Mouse (Mus musculus) embryonic fibroblast, embryonic 13.5 days (primary cell): ENCODE measurements around the gene Hnrnpl. TPM values are rescaled to one million over a fixed set of nuclear protein-coding genes. Genes with fewer than 3 reads are reported as not detected.

Experiments used
- H3K27ac ChIP-seq: 2 replicates; pipeline ENCODE4 v1.5.1; 2012; ENCODE audit warnings: low read length, control low read depth, inconsistent platforms; ENCODE audit not compliant: insufficient read depth
- H3K4me1 ChIP-seq: 2 replicates; pipeline ENCODE4 v1.6.1; 2011; ENCODE audit warnings: low read length; ENCODE audit not compliant: control insufficient read depth, insufficient read depth
- H3K4me3 ChIP-seq: 2 replicates; pipeline ENCODE4 v1.5.1; 2011; ENCODE audit warnings: mild to moderate bottlenecking, control low read depth, low read length; ENCODE audit not compliant: insufficient read depth
- CTCF ChIP-seq: IDR thresholded peaks from 2 replicates; pipeline ENCODE4 v1.5.1; 2011; ENCODE audit warnings: mild to moderate bottlenecking, control low read depth, low read length, moderate library complexity, borderline replicate concordance; ENCODE audit not compliant: insufficient read depth
- POLR2A ChIP-seq: IDR thresholded peaks from 2 replicates; pipeline ENCODE4 v1.6.1; 2011; ENCODE audit warnings: low read depth, mild to moderate bottlenecking, control low read depth, low read length, moderate library complexity
- polyA plus RNA-seq: library from polyadenylated mRNA; stranded (reverse); fragments of >200 nt; gene quantifications from 2 replicates; pipeline ENCODE4 v1.2.4, GENCODE M21; 2011; ENCODE audit warnings: low read depth; ENCODE audit not compliant: missing spikeins, insufficient read length

The Hnrnpl gene
- polyA plus RNA-seq, 1 experiment: 496 TPM

DNA sequence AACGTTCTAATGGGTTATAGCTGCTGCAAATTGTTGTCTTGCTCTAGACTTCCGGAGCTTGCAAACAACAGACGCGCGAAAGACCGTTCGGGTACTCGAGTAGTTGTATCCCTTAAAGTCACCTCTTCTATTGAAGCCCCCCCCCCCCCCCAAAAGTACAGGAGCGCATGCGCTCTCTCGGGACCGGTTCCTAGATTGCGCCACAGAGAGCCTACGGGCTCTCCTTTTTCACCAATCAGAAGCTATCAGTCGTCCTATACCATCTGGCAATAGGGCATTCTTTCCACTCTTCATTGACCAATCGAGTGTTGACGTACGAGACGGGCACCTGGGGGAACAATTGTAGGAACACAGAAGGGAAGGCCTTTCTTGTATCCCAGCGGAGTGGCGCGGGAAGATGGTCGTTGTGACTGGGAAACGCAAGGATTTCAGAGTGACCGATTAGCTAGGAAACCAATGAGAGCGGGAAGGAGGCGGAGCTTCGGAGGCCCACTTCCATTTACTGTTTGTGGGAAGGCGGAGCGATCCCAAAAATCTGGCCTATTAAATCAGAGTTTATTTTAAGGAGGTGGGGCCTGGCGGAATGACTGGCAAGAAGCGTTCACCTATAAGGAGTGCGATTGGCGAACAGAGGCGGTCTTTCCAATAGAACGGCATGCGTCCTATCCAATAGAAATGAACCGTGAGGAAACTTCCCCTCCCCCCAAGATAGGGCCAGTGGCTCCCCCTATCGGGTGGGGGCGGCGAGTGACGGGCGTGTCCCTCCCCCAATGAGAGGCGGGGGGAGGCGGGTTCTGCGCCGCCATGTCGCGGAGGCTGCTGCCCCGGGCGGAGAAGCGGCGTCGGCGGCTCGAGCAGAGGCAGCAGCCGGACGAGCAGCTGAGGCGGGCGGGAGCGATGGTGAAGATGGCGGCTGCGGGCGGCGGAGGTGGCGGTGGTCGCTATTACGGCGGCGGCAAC, 2.0 kb downstream of the Hnrnpl start:
- peaks cover 7% of the 10 kb centered on the region for H3K4me1 ChIP-seq
- H3K27ac ChIP-seq: peak overlapping the region; percentile 95
- TF ChIP-seq CTCF (no peak), POLR2A (peak; percentile 88)
- H3K4me3 ChIP-seq: peak overlapping the region; percentile 84

DNA sequence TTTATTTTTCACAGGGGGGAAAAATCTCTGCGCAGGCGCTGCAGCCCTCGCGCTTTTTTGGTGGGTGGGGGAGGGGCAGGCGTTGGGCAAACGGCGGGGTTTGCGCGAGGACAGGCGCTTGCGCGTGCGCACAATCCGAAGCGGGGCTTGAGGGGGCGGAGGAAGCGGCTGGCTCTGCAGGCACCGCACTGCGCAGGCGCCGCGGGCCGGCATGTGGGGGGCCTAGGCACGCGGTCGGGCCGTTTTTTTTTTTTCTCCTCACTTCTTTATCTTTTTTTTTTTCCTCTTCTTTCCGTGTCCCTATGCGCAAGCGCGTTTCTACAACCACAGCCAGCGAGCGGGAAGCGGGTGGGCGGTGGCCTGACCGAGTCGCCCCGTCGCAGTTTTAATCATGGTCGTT, 2.9 kb downstream of the Hnrnpl start:
- TF ChIP-seq POLR2A (peak; percentile 39; the same call in 1 of the 2 replicates), CTCF (no peak)
- H3K4me3 ChIP-seq: peak overlapping the region; percentile 84
- peak overlapping the region; percentile 94 for H3K27ac ChIP-seq
- H3K4me1 ChIP-seq: peaks cover 7% of the 10 kb centered on the region

DNA sequence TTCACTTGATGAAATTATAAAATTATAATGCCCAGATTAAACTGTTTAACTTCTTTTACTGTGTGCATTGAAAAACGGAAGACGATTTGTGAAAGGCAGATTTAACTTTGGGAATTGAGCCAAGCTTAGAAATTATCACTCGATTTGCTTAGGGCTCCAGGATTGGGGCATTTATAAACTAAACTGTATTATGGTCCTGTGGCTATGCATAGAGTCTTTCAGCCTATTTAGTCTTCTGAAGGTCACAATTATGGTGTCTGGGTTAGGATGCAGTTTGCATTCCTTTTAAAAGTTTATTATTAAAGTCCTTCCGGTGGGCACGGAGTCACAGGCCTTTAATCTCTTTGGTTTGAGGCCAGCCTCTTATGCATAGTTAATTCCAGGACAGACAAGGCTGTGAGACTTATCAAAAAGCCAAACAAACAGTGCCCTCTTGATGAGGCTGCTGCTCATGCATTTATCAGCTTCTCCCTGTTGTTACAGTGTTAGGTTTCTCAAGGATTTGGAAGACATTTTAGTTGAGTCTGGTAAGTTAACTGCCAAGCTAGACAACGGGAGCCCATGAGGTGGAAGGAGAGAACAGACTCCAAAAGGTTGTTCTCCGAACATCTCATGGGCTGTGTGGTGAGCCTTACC, 3.4 kb downstream of the Hnrnpl start:
- Histone ChIP-seq H3K27ac (peak overlapping the region; percentile 62), H3K4me3 (peak overlapping the region; percentile 84), H3K4me1 (peaks cover 7% of the 10 kb centered on the region)
- TF ChIP-seq POLR2A (0 out of 2 replicates have a peak, but pooled peaks have one; percentile 32), CTCF (no peak)

DNA sequence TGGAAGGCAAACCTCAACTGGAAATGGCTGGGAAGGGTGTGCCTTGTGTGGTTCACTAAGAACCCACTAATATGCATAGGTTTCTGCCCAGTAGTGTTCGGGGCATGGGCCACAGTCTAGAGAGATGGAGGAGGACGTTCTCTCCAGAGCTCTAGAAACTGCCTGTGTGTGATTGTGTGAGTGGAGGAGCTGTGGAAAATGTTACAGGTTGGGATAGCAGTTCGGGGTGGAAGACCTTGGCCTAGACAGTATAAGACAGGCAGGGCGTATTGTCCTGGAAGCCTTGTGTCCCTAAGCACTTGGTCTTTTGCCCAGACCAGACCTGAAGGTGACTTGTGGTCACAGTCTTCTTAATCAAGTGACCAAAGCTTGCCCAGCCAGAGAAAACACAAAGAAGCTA, 4.1 kb downstream of the Hnrnpl start:
- TF ChIP-seq CTCF (no peak), POLR2A (peak; percentile 6; the same call in 1 of the 2 replicates)
- Histone ChIP-seq H3K27ac (peak overlapping the region; percentile 62; the same call in 1 of the 2 replicates), H3K4me1 (peaks cover 9% of the 10 kb centered on the region), H3K4me3 (peak overlapping the region; percentile 84)

DNA sequence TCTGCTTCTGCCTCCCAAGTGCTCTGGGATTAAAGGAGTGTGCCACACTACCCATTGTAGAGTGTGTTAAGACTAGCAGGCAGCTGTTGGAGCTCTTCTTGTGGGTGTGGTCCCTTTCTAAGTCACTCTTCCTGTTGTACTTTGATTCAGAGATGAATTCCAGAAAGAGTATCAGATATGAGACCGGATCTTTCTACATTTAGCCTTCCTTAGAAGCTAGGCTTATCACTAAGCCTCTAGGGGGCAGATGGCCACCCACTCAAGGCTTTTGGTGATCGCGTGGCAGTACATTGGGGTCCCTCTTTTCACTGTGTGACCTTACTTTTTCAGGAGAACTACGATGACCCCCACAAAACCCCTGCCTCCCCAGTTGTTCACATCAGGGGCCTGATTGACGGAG, 4.6 kb downstream of the Hnrnpl start:
- Histone ChIP-seq H3K4me1 (peaks cover 5% of the 10 kb centered on the region; the same call in 1 of the 2 replicates), H3K27ac (peak overlapping the region; percentile 62; the same call in 1 of the 2 replicates), H3K4me3 (peak overlapping the region; percentile 84)
- TF ChIP-seq CTCF: no peak
- no peak; the same call in 1 of the 2 replicates for TF ChIP-seq POLR2A

DNA sequence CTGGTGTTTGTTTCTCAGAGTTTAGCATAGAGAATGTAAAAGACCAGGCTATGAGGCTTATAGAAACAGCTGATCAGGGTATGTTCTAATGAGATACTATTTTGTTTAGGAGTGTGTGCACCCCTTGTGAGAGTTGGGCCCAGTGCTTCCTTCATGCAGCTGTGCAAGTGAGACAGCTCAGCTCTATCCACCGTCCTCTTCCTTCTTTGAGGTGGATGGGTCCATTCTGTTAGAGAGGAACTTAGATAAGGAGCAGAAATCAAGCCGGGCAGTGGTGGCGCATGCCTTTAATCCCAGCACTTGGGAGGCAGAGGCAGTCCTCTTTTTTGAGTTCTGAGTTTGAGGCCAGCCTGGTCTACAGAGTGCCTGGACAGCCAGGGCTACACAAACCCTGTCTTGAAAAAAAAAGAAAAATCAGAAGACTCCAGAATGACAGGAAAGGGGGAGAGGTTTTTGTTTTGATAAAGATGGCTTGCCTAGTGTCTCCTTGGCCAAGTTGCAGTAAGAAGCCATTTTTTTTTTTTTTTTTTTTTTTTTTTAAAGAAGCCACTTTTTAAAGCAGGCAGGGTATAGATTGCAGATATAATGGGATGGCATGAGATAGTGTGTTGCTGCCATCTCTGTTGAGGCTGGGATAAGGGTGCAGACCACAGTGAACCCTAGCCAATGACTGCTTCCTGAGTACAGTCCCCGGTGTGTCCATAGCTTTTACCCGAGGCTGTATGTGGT, 6.1 kb downstream of the Hnrnpl start:
- no peak overlapping the region for H3K4me3 ChIP-seq
- H3K4me1 ChIP-seq: peaks cover 7% of the 10 kb centered on the region

DNA sequence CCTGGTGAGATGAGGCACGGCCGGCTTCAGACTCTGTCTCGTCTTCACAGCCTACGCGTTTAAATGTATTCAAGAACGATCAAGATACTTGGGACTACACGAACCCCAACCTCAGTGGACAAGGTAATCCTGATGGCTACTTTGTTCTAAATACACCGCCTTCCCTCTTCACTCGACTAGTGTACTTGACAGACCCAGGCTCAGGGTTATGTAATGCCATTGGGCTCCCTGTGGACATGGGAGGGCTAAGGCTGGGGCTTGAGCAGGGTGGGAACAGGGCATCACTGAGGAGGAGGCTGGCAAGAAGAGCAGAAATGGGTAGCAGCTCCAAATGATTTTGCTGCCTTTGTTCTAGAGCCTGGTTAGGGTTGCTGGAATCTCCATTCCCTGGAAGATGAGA, 6.9 kb downstream of the Hnrnpl start:
- peaks cover 12% of the 10 kb centered on the region for H3K4me1 ChIP-seq
- H3K4me3 ChIP-seq: no peak overlapping the region
- TF ChIP-seq POLR2A (no peak), CTCF (no peak)
- no peak overlapping the region for H3K27ac ChIP-seq

More for the DNA sequence above, 6.1 kb downstream of the Hnrnpl start:
- no peak for TF ChIP-seq POLR2A
- no peak for TF ChIP-seq CTCF
- H3K27ac ChIP-seq: no peak overlapping the region

DNA sequence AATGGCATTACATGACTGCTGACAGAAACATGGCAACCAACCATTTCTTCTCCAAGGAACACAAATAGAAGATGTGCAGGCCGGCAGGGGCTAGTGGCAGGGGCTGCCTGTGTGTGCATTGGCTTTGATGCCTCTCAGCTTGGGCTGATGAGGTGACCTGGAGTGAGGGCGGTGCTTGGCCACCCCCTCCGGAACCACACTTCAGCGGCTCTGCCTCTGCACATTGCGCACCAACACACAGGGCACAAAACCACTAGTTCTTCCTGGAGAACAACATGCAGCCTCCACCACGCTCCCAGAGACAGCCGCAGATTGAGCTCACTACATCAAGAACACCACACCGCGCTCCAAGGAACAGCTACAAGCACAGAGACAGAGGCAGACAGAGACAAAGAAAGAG, 7.9 kb downstream of the Hnrnpl start:
- TF ChIP-seq POLR2A (no peak), CTCF (no peak)

DNA sequence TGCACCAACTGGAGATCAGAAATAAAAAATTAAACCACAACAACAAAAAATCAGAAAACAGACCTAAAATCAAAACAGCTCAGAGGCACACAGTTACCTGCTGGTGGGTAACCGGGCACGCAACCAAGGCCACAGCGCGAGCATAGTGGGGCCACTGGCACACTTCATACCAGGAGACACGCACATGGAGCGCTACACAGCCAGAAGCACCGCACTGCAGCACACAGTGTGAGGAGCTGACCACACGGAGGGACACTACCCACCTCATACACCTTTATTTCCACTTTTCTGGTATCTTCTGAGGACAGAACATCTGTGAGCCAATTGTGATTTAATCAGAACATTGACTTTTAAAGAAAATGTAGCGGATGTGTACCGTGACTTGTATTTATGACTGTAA, 8.6 kb downstream of the Hnrnpl start:
- Histone ChIP-seq H3K27ac (no peak overlapping the region), H3K4me1 (peaks cover 20% of the 10 kb centered on the region), H3K4me3 (no peak overlapping the region)
- no peak for TF ChIP-seq CTCF
- TF ChIP-seq POLR2A: no peak

More for the DNA sequence above, 7.9 kb downstream of the Hnrnpl start:
- Histone ChIP-seq H3K4me3 (no peak overlapping the region), H3K27ac (no peak overlapping the region), H3K4me1 (peaks cover 20% of the 10 kb centered on the region)
